Mouse (Mus musculus) frontal cortex, postnatal 14 days (tissue): ENCODE data around the gene Fam20b.
A peak's percentile ranks its signal among the peaks of the same experiment; 100 is the strongest.

Experiments
- DNase-seq, 2 experiments: peaks; one replicate each; pipeline ENCODE4 v3.0.0; 2022; ENCODE audit warnings: low spot score in 2 of 2

Gene Fam20b

GRCm38 (mm10) chr1:156718950-156719805, at the start of gene Fam20b:
Gene Fam20b (minus strand): TSS chr1:156719086.
- peak; percentile 92 to 95 for DNase-seq

- DNase-seq = peak in 1 of 2 experiments; percentile 40
Observed at GRCm38 (mm10) chr1:156765311-156765710, 46.4 kb upstream of the Fam20b start.

DNA sequence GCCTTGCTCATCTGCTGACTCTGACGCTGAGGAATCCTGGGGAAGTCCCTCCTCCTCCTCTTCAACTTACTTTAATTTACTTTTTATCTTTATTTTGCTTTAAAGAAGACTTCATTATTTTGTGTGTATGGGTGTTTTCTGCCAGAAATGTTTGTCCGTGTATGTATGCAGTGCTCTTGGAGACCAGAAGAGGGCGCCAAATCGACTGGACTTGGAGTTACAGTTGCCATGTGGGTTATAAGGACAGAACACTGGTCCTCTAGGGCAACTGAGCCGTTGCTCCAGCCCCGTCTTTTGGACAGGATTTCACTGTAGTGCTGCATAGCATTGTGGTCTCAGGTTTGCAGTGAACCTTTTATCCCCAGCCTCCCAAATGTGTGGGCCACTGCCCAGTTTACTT, 45.7 kb upstream of the Fam20b start:
- no peak for DNase-seq

DNA sequence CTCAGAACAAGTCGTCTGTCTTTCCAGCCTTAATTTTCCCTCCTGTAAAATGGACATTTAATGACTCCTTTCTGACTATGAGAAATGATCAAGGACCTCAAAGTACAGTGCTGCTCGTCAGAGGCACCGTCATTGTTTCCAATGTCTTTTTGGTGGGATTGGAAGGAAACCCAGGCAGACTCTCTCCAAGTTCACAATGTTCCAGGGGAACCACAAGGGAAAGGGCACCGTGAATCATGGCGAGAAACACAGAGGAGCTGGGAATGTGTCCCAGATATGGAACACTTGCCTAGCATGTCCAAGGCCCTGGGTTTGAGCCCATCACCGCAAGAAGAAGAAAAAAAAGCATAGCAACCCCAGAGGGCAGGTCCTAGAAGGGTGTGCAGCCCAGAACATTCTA, 44.4 kb upstream of the Fam20b start:
- no peak for DNase-seq

GRCm38 (mm10) chr1:156761430-156761801, 42.5 kb upstream of the Fam20b start:
- no peak for DNase-seq

DNA sequence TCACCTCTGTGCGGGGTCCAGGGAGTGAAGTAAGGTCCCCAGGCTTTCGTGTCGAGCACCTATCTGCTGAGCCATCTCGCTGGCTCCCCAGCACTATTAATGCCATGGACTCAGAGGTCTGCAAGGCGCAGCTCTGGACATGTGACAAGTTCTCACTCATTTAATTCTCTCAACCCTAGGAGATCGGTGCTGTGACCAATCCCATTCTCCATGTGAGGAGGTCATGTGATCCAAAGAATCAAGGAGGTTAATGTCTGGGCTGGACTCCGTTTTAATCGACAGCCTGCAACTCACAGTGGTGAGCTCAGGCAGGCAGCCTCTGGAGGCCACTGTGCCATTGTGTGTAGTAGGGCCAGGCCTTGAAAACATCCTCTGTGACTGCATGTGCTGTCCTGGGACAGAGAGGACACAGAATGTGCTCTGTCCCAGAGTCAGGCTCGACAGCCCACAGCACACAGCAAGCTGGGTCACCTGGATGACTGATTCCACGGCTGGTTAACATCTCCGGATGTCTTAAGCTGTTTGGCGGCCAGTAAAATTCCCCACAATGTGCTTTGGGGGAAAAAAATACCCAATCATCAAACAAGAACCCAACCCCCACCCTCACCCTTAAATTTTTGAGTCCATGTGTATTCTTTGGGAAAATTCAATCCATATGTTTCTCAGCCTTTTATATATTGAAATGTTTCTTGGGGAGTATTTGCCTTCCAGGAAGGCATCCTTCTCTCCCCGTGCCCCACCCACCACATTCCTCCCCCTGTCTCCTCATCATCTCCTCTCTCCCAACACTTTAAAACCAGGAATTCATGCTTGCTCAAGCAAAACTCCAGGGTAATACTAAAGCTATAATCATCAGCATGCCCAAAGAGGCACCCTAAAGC, 41.9 kb upstream of the Fam20b start:
- no peak for DNase-seq

GRCm38 (mm10) chr1:156758326-156758725, 39.4 kb upstream of the Fam20b start:
- no peak for DNase-seq

DNA sequence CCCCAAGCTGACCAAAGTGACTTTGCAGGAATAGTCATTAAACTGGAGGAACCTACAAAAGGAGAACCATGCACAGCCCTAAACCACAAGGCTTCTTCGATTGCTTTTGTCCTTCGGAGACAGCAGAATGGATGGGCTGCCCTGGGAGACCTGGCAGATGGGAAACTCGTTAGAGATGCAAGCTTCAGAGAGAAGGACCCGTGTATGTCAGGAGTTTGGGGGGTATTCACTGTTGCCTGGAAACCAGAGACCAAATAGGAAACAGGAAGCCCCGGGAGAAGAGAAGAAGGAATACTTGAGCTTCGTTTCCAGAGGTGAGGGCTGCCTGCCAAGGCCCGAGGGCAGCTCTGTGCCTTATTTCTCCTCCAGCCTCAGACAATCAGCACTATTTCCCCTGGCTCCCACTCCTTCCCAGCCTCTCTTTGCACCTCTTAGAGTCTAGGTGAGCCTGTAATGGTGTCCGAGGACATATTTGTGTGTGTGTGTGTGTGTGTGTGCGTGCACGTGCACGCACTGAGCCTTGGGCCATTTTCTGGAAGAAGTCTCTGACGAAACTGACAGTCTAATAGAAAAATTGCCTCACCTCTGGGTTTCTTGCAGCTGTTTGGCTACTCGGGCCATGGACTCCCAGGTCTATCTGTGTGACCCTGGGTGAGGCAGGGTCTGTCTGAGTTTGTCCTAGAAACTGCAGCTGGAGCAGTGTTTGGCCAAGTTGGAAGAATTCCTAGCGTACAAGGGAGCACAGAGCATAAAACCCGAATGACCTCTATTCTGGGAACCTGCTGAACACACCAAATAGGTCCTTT, 35.9 kb upstream of the Fam20b start:
- DNase-seq = peak in 1 of 2 experiments; percentile 17

- DNase-seq = no peak
Observed at GRCm38 (mm10) chr1:156752990-156753389, 34.1 kb upstream of the Fam20b start.

DNA sequence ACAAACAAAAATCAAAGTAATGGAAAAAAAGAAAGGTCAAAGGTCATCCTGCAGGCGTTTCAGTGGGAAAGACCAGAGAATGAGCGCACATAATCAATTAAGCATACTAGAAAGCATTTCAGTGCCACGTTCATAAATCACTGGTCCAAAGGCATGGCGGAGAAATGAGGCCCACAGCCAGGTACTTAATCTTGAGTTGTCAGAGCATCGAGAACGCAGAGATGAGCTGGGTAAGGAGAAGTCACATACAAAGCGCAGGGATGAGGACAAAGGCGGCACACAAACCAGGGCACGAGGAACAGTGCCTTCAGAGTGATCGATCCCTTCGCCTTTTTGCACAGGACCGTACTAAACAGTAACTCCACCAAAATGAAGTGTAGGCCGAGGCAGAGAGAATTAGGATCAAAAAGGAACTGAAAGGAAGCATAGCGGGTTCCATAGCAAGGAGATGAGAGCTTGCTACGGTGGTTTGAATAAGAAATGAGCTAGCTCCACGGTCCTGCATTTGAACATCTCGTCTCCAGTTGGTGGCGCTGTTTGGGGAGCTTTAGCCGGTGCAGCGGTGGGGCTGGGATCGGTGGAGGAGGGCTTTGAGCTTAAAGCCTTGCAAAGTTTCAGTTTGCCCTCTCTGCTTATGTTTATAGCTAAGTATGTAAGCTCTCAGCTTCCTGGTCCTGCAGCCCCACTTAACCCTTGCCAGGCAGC, 33.3 kb upstream of the Fam20b start:
- DNase-seq = peak in 1 of 2 experiments; percentile 56

DNA sequence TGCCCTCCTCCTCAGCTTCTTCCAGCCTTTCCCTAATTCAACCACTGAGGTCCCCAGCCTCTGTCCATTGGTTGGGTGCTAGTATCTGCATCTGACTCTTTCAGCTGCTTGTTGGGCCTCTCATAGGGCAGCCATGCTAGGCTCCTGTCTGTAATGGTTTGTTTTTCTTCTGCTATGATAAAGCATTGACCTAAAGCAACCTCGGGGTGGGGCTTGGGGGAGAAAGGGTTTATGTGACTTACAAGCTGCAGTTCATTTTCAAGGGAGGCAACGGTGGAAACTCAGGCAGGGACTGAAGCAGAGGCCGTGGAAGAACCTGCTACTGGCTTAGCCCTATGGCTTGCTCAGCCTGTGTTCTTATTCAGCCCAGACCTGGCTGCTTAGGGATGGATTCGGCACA, 31.4 kb upstream of the Fam20b start:
- no peak for DNase-seq

- DNase-seq = no peak
Observed at GRCm38 (mm10) chr1:156749136-156749535, 30.2 kb upstream of the Fam20b start.

GRCm38 (mm10) chr1:156748435-156749005, 29.6 kb upstream of the Fam20b start:
- no peak for DNase-seq

- DNase-seq = no peak
Observed at GRCm38 (mm10) chr1:156745188-156745810, 26.4 kb upstream of the Fam20b start.

GRCm38 (mm10) chr1:156741482-156742411, 22.9 kb upstream of the Fam20b start:
- DNase-seq = peak in 1 of 2 experiments; percentile 68

DNA sequence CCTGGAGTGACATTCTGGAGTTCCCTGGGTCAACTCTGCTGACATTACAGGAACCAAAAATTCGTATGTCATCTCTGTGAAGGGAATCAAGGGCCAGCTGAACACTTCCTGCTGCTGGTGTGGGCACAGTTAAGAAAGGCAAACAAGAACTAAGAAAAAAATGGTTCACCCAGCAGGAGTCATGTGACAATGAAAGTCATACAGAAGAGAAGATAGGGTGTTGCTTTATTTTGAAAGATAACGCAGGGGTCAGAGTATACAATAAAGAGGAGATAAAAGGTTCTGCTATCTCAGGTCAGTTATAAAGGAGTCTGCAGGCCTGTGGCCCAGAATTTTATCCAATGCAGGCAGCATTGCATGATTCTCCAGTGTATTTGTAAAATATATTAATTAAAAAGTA, 16.9 kb upstream of the Fam20b start:
- no peak for DNase-seq

GRCm38 (mm10) chr1:156734019-156734418, 15.1 kb upstream of the Fam20b start:
- DNase-seq = no peak

DNA sequence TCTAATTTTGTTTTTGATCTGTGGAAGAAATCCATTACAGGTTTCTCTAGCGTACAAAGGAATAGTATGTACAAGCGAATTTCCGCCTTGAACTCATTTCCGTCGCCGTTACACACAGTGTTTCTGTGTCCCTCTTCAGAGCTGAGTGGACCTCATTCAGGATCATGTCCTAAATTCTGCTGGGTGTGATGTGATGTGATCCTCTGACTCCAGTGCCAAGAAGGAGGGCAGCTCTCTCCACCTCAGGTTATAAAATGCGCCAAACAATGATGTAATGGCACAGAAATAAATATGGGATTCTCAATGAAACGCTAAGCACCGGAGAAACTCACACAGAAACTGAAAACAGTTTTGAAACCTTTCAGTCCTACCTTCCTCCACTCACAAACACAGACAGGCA, 14.7 kb upstream of the Fam20b start:
- no peak for DNase-seq

GRCm38 (mm10) chr1:156732996-156733395, 14.1 kb upstream of the Fam20b start:
- no peak for DNase-seq
